Mouse (Mus musculus) lung, embryonic 16.5 days (tissue): ENCODE measurements around the gene Dync1li2. TPM values are rescaled to one million over a fixed set of nuclear protein-coding genes. Genes with fewer than 3 reads are reported as not detected.
A peak's percentile ranks its signal among the peaks of the same experiment; 100 is the strongest.

Experiments used
- ATAC-seq: fragments of 200-750 bp; cut with Nextera tagmentation; 2 replicates; pipeline ENCODE4 v1.8.0; 2017; ENCODE audit warnings: low read depth, mild to moderate bottlenecking, moderate library complexity
- H3K27ac ChIP-seq: fragments of 300-500 bp; sonication (generic); 2 replicates; pipeline ENCODE4 v1.5.1; 2014; ENCODE audit warnings: mild to moderate bottlenecking, control low read depth, low read length
- H3K27me3 ChIP-seq: fragments of 300-500 bp; sonication (generic); 2 replicates; pipeline ENCODE4 v1.6.1; 2014; ENCODE audit warnings: low read depth, low read length, mixed read lengths; ENCODE audit not compliant: control insufficient read depth, insufficient read depth
- H3K36me3 ChIP-seq: fragments of 300-500 bp; sonication (generic); 2 replicates; pipeline ENCODE4 v1.6.1; 2014; ENCODE audit warnings: low read length; ENCODE audit not compliant: control insufficient read depth, insufficient read depth
- H3K4me1 ChIP-seq: fragments of 300-500 bp; sonication (generic); replicated peaks from 2 replicates; pipeline ENCODE4 v1.6.1; 2014; ENCODE audit warnings: low read length, mixed read lengths; ENCODE audit not compliant: control insufficient read depth, insufficient read depth
- H3K4me2 ChIP-seq: fragments of 300-500 bp; sonication (generic); 2 replicates; pipeline ENCODE4 v1.6.1; 2014; ENCODE audit warnings: low read depth, low read length, control low read depth
- H3K4me3 ChIP-seq: fragments of 300-500 bp; sonication (generic); 2 replicates; pipeline ENCODE4 v1.5.1; 2014; ENCODE audit warnings: mild to moderate bottlenecking, low read length, control low read depth
- H3K9ac ChIP-seq: fragments of 300-500 bp; sonication (generic); 2 replicates; pipeline ENCODE4 v1.6.1; 2014; ENCODE audit warnings: low read length, control low read depth
- H3K9me3 ChIP-seq: fragments of 300-500 bp; sonication (generic); 2 replicates; pipeline ENCODE4 v1.6.1; 2016; ENCODE audit warnings: low read length; ENCODE audit not compliant: control insufficient read depth
- WGBS: fragments of 180-500 bp; shearing (Covaris S2); extraction: QIAGEN DNeasy Blood & Tissue Kit; methylation state at CpG from one replicate; pipeline ENCODE4 v1.1.7; 2014; 5-methylcytosine and 5-hydroxymethylcytosine counted together
- polyA plus RNA-seq: library from polyadenylated mRNA; unstranded; fragments of >200 nt; fragmentation: Nextera tagmentation; extraction: Ambion mirVana; gene quantifications from 2 replicates; pipeline ENCODE4 v1.2.1, GENCODE M21; 2015

Dync1li2 gene
- polyA plus RNA-seq: 60.8 and 62.9 TPM in 2 replicates

- peak; percentile 87 for ATAC-seq
- Histone ChIP-seq H3K4me3 (peak within 1 kb of the TSS; percentile 95), H3K9ac (peak within 1 kb of the TSS; percentile 95), H3K9me3 (no peaks in the 10 kb centered on the region), H3K27me3 (no peaks in the 10 kb centered on the region), H3K4me2 (peak within 1 kb of the TSS; percentile 87), H3K27ac (peak within 1 kb of the TSS; percentile 91), H3K36me3 (peaks cover 17% of the 10 kb centered on the region), H3K4me1 (peaks cover 12% of the 10 kb centered on the region)
- WGBS: under 1% methylated on average over 75 of the region's 75 CpGs
Measured at GRCm38 (mm10) chr8:104442299-104443124, at the start of gene Dync1li2. Dync1li2 (minus strand) TSS chr8:104443047.

- H3K36me3 ChIP-seq: no peaks in the 10 kb centered on the region
- H3K4me1 ChIP-seq: no peaks in the 10 kb centered on the region
- H3K9ac ChIP-seq: no peak overlapping the region
- no peak overlapping the region for H3K4me2 ChIP-seq
- no peaks in the 10 kb centered on the region for H3K9me3 ChIP-seq
- no peak overlapping the region for H3K27ac ChIP-seq
- H3K27me3 ChIP-seq: no peaks in the 10 kb centered on the region; the same call in 1 of the 2 replicates
- WGBS: 47% methylated on average over 1 of the region's 1 CpGs
- no peak for ATAC-seq
- no peak overlapping the region for H3K4me3 ChIP-seq
Measured at GRCm38 (mm10) chr8:104479091-104479490, 36.2 kb upstream of the Dync1li2 start.

DNA sequence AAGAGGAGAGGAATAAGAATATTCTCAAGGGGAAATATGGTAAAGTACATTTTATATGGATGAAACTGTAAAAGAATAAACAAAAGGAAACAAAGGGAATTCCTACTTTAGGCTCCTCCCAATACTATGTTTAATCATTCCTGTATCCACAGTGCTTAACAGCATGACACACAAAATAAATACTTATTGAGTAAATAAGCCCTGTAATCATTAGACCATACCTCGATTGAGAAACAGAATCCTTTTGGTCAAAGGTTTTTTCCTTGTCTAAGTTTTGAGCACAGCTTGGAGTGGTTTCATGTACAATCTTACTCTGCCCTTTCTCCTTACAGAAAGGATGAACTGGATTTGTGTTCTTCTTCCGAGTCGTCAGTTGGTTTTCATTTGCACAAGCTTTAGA lies 29.6 kb upstream of the Dync1li2 start:
- no peak overlapping the region for H3K4me3 ChIP-seq
- no peak for ATAC-seq
- WGBS: 61% methylated on average over 3 of the region's 3 CpGs
- H3K36me3 ChIP-seq: no peaks in the 10 kb centered on the region
- H3K4me1 ChIP-seq: no peaks in the 10 kb centered on the region
- H3K27ac ChIP-seq: no peak overlapping the region
- no peak overlapping the region for H3K9ac ChIP-seq
- H3K27me3 ChIP-seq: no peaks in the 10 kb centered on the region
- no peak overlapping the region for H3K4me2 ChIP-seq
- no peaks in the 10 kb centered on the region for H3K9me3 ChIP-seq

- no peaks in the 10 kb centered on the region for H3K36me3 ChIP-seq
- ATAC-seq: no peak
- H3K4me3 ChIP-seq: no peak overlapping the region
- 58% methylated on average over 2 of the region's 2 CpGs for WGBS
- no peaks in the 10 kb centered on the region for H3K9me3 ChIP-seq
- no peaks in the 10 kb centered on the region for H3K4me1 ChIP-seq
- H3K9ac ChIP-seq: no peak overlapping the region
- no peaks in the 10 kb centered on the region for H3K27me3 ChIP-seq
- H3K4me2 ChIP-seq: no peak overlapping the region
- H3K27ac ChIP-seq: no peak overlapping the region
Measured at GRCm38 (mm10) chr8:104467463-104467862, 24.6 kb upstream of the Dync1li2 start.

- Histone ChIP-seq H3K4me1 (no peaks in the 10 kb centered on the region), H3K4me2 (no peak overlapping the region), H3K4me3 (no peak overlapping the region), H3K9me3 (no peaks in the 10 kb centered on the region), H3K27me3 (no peaks in the 10 kb centered on the region), H3K9ac (no peak overlapping the region), H3K27ac (no peak overlapping the region), H3K36me3 (no peaks in the 10 kb centered on the region)
- 76% methylated on average over 3 of the region's 3 CpGs for WGBS
- no peak for ATAC-seq
Measured at GRCm38 (mm10) chr8:104452177-104452576, 9.3 kb upstream of the Dync1li2 start.

- no peaks in the 10 kb centered on the region for H3K9me3 ChIP-seq
- H3K4me2 ChIP-seq: no peak overlapping the region
- H3K4me1 ChIP-seq: no peaks in the 10 kb centered on the region
- no peaks in the 10 kb centered on the region for H3K36me3 ChIP-seq
- H3K4me3 ChIP-seq: no peak overlapping the region
- no peak overlapping the region for H3K9ac ChIP-seq
- 65% methylated on average over 3 of the region's 3 CpGs for WGBS
- ATAC-seq: no peak
- no peak overlapping the region for H3K27ac ChIP-seq
- no peaks in the 10 kb centered on the region for H3K27me3 ChIP-seq
Measured at GRCm38 (mm10) chr8:104448796-104449195, 5.9 kb upstream of the Dync1li2 start.

DNA sequence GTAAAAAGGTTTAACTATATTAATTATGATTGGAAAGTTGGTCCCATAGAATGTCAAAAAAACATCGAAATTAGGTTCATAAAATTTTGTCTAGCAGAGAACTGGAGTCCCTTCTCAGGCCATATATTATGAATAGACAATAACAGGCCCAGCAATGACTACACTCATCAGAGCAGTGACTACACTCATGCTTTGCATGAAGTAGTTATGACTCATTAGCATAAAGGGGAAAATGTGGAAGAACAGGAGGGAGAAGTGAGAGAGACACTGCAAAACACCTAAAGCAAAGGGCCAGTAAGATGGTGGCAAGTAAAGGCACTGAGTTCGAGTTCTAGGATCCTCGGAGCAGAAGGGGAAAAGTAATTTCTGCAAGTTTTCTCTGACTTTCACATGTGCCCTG lies 3.2 kb upstream of the Dync1li2 start:
- 75% methylated on average over 3 of the region's 3 CpGs for WGBS
- Histone ChIP-seq H3K9me3 (no peaks in the 10 kb centered on the region), H3K9ac (no peak overlapping the region), H3K27me3 (no peaks in the 10 kb centered on the region), H3K27ac (no peak overlapping the region), H3K4me2 (no peak overlapping the region), H3K4me3 (no peak overlapping the region), H3K36me3 (no peaks in the 10 kb centered on the region), H3K4me1 (peaks cover 10% of the 10 kb centered on the region)
- ATAC-seq: no peak

GRCm38 (mm10) chr8:104445248-104445647 lies 2.4 kb upstream of the Dync1li2 start:
- no peaks in the 10 kb centered on the region; the same call in 1 of the 2 replicates for H3K36me3 ChIP-seq
- WGBS: 55% methylated on average over 6 of the region's 6 CpGs
- no peak overlapping the region for H3K9ac ChIP-seq
- H3K27ac ChIP-seq: no peak overlapping the region
- H3K4me3 ChIP-seq: no peak overlapping the region
- no peak for ATAC-seq
- no peaks in the 10 kb centered on the region for H3K9me3 ChIP-seq
- H3K27me3 ChIP-seq: no peaks in the 10 kb centered on the region
- H3K4me1 ChIP-seq: peaks cover 12% of the 10 kb centered on the region
- H3K4me2 ChIP-seq: no peak overlapping the region

DNA sequence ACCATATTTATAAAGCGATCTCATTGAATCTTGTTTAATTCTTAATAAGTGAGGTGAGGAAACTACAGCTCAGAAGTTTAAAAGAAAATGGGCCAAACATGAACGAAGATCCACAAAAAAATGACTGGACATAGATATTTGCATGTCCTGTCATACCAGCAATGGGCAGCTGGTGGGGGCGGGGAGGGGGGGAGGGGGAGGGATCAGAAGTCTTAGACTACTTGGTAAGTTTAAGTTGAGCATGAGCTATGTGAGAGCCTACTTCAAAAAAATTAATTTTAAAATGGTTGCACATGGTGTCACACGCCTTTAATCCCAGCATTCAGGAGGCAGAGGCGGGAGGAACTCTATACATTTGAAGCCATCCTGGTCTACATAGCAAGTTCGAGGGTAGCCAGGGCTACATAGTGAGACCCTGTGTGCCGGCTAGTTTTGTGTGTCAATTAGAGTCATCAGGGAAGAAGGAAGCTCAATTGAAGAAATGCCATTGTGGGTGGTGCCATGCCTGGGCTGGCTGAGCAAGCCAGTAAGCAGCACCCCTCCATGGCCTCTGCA lies 355 bp upstream of the Dync1li2 start:
- no peaks in the 10 kb centered on the region for H3K9me3 ChIP-seq
- no peak overlapping the region for H3K27ac ChIP-seq
- H3K27me3 ChIP-seq: no peaks in the 10 kb centered on the region
- H3K4me2 ChIP-seq: peak overlapping the region; percentile 87; the same call in 1 of the 2 replicates
- H3K4me3 ChIP-seq: peak overlapping the region; percentile 95
- peak; percentile 15 for ATAC-seq
- H3K9ac ChIP-seq: no peak overlapping the region; the same call in 1 of the 2 replicates
- WGBS: 63% methylated on average over 7 of the region's 7 CpGs
- H3K36me3 ChIP-seq: peaks cover 13% of the 10 kb centered on the region
- H3K4me1 ChIP-seq: peaks cover 12% of the 10 kb centered on the region
